Comparison of ENCODE assay signal across 8 mouse cellular contexts in genomic region chr8:48098792-48099191, GRCm38 (mm10). TPM values are rescaled to one million over a fixed set of nuclear protein-coding genes. Genes with fewer than 3 reads are reported as not detected.
DNase-seq lines count a peak whose midpoint lies in the region; ATAC-seq and TF ChIP-seq lines count a peak whose summit lies in the region.

Gene Dctd, plus strand, starts transcription at chr8:48099092.

- H3K4me3 ChIP-seq in heart, embryonic 16.5 days (ENCODE audit: low read length), result no peak within 1 kb of the TSS; the same call in 1 of the 2 replicates
- H3K4me3 ChIP-seq in midbrain, embryonic 11.5 days (ENCODE audit: low read depth, low read length), result no peak within 1 kb of the TSS
- no peak within 1 kb of the TSS for H3K4me3 ChIP-seq in cerebellum, adult 2 months (replicated peaks; ENCODE audit: insufficient read depth, low read depth, low read length)

- no peak for TF ChIP-seq CTCF in cerebellum, adult 2 months (IDR thresholded peaks at IDR 0.05; ENCODE audit: borderline replicate concordance, insufficient read depth, low read depth, low read length)

- no peak within 1 kb of the TSS for H3K27ac ChIP-seq in heart, embryonic 16.5 days (ENCODE audit: low read length)
- H3K27ac ChIP-seq in midbrain, embryonic 11.5 days (ENCODE audit: low read depth, low read length), result no peak within 1 kb of the TSS
- H3K27ac ChIP-seq in cerebellum, adult 2 months (ENCODE audit: insufficient read depth, low read length), result no peak within 1 kb of the TSS

- no peak for TF ChIP-seq POLR2A in cerebellum, adult 2 months (IDR thresholded peaks at IDR 0.05; ENCODE audit: borderline replicate concordance, insufficient read depth, low read length)

- H3K36me3 ChIP-seq in heart, embryonic 16.5 days (ENCODE audit: control insufficient read depth, insufficient read depth), result no peaks in the 10 kb centered on the region
- no peaks in the 10 kb centered on the region for H3K36me3 ChIP-seq in midbrain, embryonic 11.5 days (ENCODE audit: control insufficient read depth, insufficient read depth, low read length)

- peak within 1 kb of the TSS; percentile 52 for H3K4me2 ChIP-seq in heart, embryonic 16.5 days (ENCODE audit: low read depth, low read length)
- H3K4me2 ChIP-seq in midbrain, embryonic 11.5 days, result peak within 1 kb of the TSS; percentile 47; the same call in 1 of the 2 replicates

- H3K27me3 ChIP-seq in heart, embryonic 16.5 days (ENCODE audit: control insufficient read depth, insufficient read depth, low read length), result no peaks in the 10 kb centered on the region
- H3K27me3 ChIP-seq in midbrain, embryonic 11.5 days (ENCODE audit: control insufficient read depth, insufficient read depth, low read length), result no peaks in the 10 kb centered on the region
- H3K27me3 ChIP-seq in cerebellum, adult 2 months (ENCODE audit: control insufficient read depth, insufficient read depth, low read length), result no peaks in the 10 kb centered on the region; the same call in 1 of the 2 replicates

- no peak within 1 kb of the TSS for H3K9ac ChIP-seq in heart, embryonic 16.5 days (ENCODE audit: low read length)
- H3K9ac ChIP-seq in midbrain, embryonic 11.5 days (ENCODE audit: low read length), result peak within 1 kb of the TSS; percentile 32

- no peak for DNase-seq in heart, adult 8-10 months (ENCODE audit: low spot score)
- DNase-seq in midbrain, embryonic 11.5 days (ENCODE audit: low spot score, missing footprints), result peak; percentile 66
- no peak for DNase-seq in cerebellum, adult 2 months
- DNase-seq in cerebellum, adult 11 months, result no peak

- no peak for ATAC-seq in heart, embryonic 16.5 days (replicated peaks; ENCODE audit: extremely low read depth, insufficient read depth, low FRiP score)
- ATAC-seq in common myeloid progenitor, adult 5-6 weeks (replicated peaks; ENCODE audit: low read depth, poor library complexity, severe bottlenecking), result no peak
- no peak for ATAC-seq in hematopoietic stem cell, adult 5-6 weeks (replicated peaks in 1 of 2; ENCODE audit: insufficient read depth in 1 of 2, low FRiP score in 2 of 2, low TSS enrichment in 1 of 2, low read depth in 1 of 2, poor library complexity in 2 of 2, severe bottlenecking in 2 of 2)
- no peak for ATAC-seq in midbrain, embryonic 11.5 days (ENCODE audit: low FRiP score)
- no peak for ATAC-seq in frontal cortex, adult (ENCODE audit: low TSS enrichment)

- 77% methylated on average over 12 of the region's 12 CpGs for WGBS in heart, embryonic 16.5 days
- WGBS in midbrain, embryonic 11.5 days, result 94% methylated on average over 12 of the region's 12 CpGs
- 97% methylated on average over 12 of the region's 12 CpGs for WGBS in cerebellum, adult 2 months

- H3K9me3 ChIP-seq in heart, embryonic 16.5 days (replicated peaks; ENCODE audit: control insufficient read depth, low read length), result no peaks in the 10 kb centered on the region
- no peaks in the 10 kb centered on the region for H3K9me3 ChIP-seq in midbrain, embryonic 11.5 days (ENCODE audit: control insufficient read depth, low read length)

- H3K4me1 ChIP-seq in heart, embryonic 16.5 days (ENCODE audit: control insufficient read depth, insufficient read depth, low read length), result peaks cover 5% of the 10 kb centered on the region; the same call in 1 of the 2 replicates
- peaks cover 10% of the 10 kb centered on the region for H3K4me1 ChIP-seq in midbrain, embryonic 11.5 days (ENCODE audit: control insufficient read depth, insufficient read depth, low read length)
- no peaks in the 10 kb centered on the region for H3K4me1 ChIP-seq in cerebellum, adult 2 months (ENCODE audit: control insufficient read depth, insufficient read depth, low read length)

RNA-seq across cellular contexts. Expression of gene Dctd, which starts in this region (rescaled TPM):
- polyA plus RNA-seq in heart, embryonic 16.5 days (2015; fragmentation: Nextera tagmentation; extraction: Ambion mirVana), result 25.0 and 25.9 TPM in 2 replicates
- 1 to 10 TPM in 2 of 4 experiments, under 1 TPM in 2; 0.65 to 1.4 (median 1.1) TPM for total RNA-seq in heart, adult 8-10 months (2022)
- total RNA-seq in common myeloid progenitor, adult 5-6 weeks (2017), result 60.0 and 72.9 TPM in 2 replicates
- total RNA-seq in hematopoietic stem cell, adult 5-6 weeks (2017), result 67.2 and 72.7 TPM in 2 replicates
- polyA plus RNA-seq in midbrain, embryonic 11.5 days (2014; fragmentation: Nextera tagmentation; extraction: Ambion mirVana), result 21.2 and 26.5 TPM in 2 replicates
- polyA plus RNA-seq in cerebellum, adult 2 months (2012; rRNA removed), result 5.9 and 7.4 TPM in 2 replicates

Comparison
In these comparisons a context has a peak if more than half of its experiments do, and no peak if none do; other contexts are left out.
1. RNA of gene Dctd (total RNA-seq): 60.0 to 72.9 TPM in common myeloid progenitor, adult 5-6 weeks and 67.2 to 72.7 TPM in hematopoietic stem cell, adult 5-6 weeks; 0.65 to 1.4 TPM in heart, adult 8-10 months; every median in the first group is over 10 times any median in the second.